Mouse (Mus musculus) liver, postnatal 0 days (tissue): Measurements from ENCODE around the gene Vars.

ENCODE experiments used
- CTCF ChIP-seq: sonication (generic); IDR thresholded peaks from 2 replicates; pipeline ENCODE4 v1.5.1; 2016; ENCODE audit warnings: antibody characterized with exemption, low read depth
- EP300 ChIP-seq: IDR thresholded peaks from 2 replicates; pipeline ENCODE4 v1.6.1; 2016; ENCODE audit warnings: antibody characterized with exemption, low read depth, mild to moderate bottlenecking

DNA sequence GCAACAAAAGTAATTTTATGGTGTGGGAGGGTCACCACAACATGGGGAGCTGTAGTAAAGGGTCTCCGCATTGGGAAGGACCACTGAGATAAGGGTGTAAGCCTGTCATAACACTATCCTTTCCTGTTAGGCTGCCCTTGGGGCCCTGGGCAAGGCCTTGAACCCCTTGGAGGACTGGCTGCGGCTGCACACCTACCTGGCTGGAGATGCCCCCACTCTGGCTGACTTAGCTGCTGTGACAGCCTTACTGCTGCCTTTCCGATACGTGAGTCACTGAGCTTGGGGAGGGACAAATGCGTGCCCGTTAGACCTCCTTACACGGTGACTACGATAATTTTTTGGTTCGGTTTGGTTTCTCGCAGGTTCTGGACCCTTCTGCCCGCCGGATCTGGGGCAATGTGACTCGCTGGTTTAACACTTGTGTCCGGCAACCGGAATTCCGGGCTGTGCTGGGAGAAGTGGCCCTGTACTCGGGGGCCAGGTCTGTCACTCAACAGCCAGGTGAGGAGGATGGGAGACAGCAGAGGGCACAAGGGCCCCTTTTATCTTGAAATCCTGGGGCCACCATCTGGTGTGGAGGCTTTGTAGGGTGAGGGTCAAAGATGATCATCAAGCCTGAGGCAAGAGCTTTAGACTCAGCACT is 3.4 kb downstream of the Vars start:
- TF ChIP-seq CTCF (no peak), EP300 (no peak)
